Mouse (Mus musculus) heart, embryonic 13.5 days (tissue): ENCODE measurements around the gene Fryl. TPM values are rescaled to one million over a fixed set of nuclear protein-coding genes. Genes with fewer than 3 reads are reported as not detected.
"Not testable (repeated sequence)": the region's sequence is repeated elsewhere in the genome, so short reads cannot be mapped to it uniquely, and the experiment has no call there.

ENCODE experiments used
- ATAC-seq: fragments of 200-750 bp; cut with Nextera tagmentation; 2 replicates; pipeline ENCODE4 v1.8.0; 2017; ENCODE audit warnings: moderate TSS enrichment; ENCODE audit not compliant: insufficient number of reproducible peaks, low FRiP score, low TSS enrichment; ENCODE audit errors: extremely low read depth
- H3K27ac ChIP-seq: fragments of 300-500 bp; sonication (generic); replicated peaks from 2 replicates; pipeline ENCODE4 v1.5.1; 2015; ENCODE audit warnings: moderate library complexity, mild to moderate bottlenecking, inconsistent platforms
- H3K27me3 ChIP-seq: fragments of 300-500 bp; sonication (generic); replicated peaks from 2 replicates; pipeline ENCODE4 v1.6.1; 2015; ENCODE audit warnings: mild to moderate bottlenecking, inconsistent platforms
- H3K36me3 ChIP-seq: fragments of 300-500 bp; sonication (generic); 2 replicates; pipeline ENCODE4 v1.6.1; 2015; ENCODE audit warnings: mild to moderate bottlenecking, inconsistent platforms
- H3K4me1 ChIP-seq: fragments of 300-500 bp; sonication (generic); 2 replicates; pipeline ENCODE4 v1.6.1; 2015; ENCODE audit warnings: inconsistent platforms
- H3K4me2 ChIP-seq: fragments of 300-500 bp; sonication (generic); 2 replicates; pipeline ENCODE4 v1.6.1; 2015; ENCODE audit warnings: inconsistent platforms, mild to moderate bottlenecking, moderate library complexity
- H3K4me3 ChIP-seq: fragments of 300-500 bp; sonication (generic); 2 replicates; pipeline ENCODE4 v1.5.1; 2015; ENCODE audit warnings: moderate library complexity, mild to moderate bottlenecking, inconsistent platforms
- H3K9ac ChIP-seq: fragments of 300-500 bp; sonication (generic); 2 replicates; pipeline ENCODE4 v1.6.1; 2015; ENCODE audit warnings: inconsistent platforms, mild to moderate bottlenecking, moderate library complexity
- H3K9me3 ChIP-seq: fragments of 300-500 bp; sonication (generic); 2 replicates; pipeline ENCODE4 v1.6.1; 2016; ENCODE audit warnings: inconsistent platforms
- WGBS: fragments of 180-500 bp; shearing (Covaris S2); methylation state at CpG from one replicate; pipeline ENCODE4 v1.1.7; 2015; ENCODE audit warnings: mixed read lengths; 5-methylcytosine and 5-hydroxymethylcytosine counted together
- polyA plus RNA-seq: library from polyadenylated mRNA; unstranded; fragments of >200 nt; fragmentation: Nextera tagmentation; extraction: Ambion mirVana; gene quantifications from 2 replicates; pipeline ENCODE4 v1.2.1, GENCODE M21; 2015

Fryl gene
- polyA plus RNA-seq, 1 experiment from 2014 or later, result 27.3 TPM

GRCm38 (mm10) chr5:73044055-73044454 lies 212.4 kb downstream of the Fryl start:
- Histone ChIP-seq H3K4me3 (no peak overlapping the region), H3K4me2 (no peak overlapping the region), H3K36me3 (peaks cover 76% of the 10 kb centered on the region), H3K4me1 (peaks cover 5% of the 10 kb centered on the region; the same call in 1 of the 2 replicates), H3K9me3 (no peaks in the 10 kb centered on the region), H3K27me3 (no peaks in the 10 kb centered on the region), H3K27ac (no peak overlapping the region), H3K9ac (no peak overlapping the region)
- WGBS, result 96% methylated on average over 2 of the region's 2 CpGs
- ATAC-seq, result no peak

GRCm38 (mm10) chr5:73032481-73032880 lies 223.9 kb downstream of the Fryl start:
- no peaks in the 10 kb centered on the region for H3K27me3 ChIP-seq
- ATAC-seq, result no peak
- no peaks in the 10 kb centered on the region for H3K9me3 ChIP-seq
- 88% methylated on average over 11 of the region's 11 CpGs for WGBS
- H3K27ac ChIP-seq, result no peak overlapping the region
- no peak overlapping the region for H3K4me2 ChIP-seq
- H3K36me3 ChIP-seq, result peaks cover 88% of the 10 kb centered on the region
- H3K9ac ChIP-seq, result no peak overlapping the region
- peaks cover 10% of the 10 kb centered on the region for H3K4me1 ChIP-seq
- H3K4me3 ChIP-seq, result no peak overlapping the region

GRCm38 (mm10) chr5:73028646-73029045 lies 227.8 kb downstream of the Fryl start:
- H3K9me3 ChIP-seq, result no peaks in the 10 kb centered on the region
- no peak for ATAC-seq
- 44% methylated on average over 13 of the region's 13 CpGs for WGBS
- H3K4me3 ChIP-seq, result no peak overlapping the region
- H3K27ac ChIP-seq, result peak overlapping the region; percentile 12; the same call in 1 of the 2 replicates
- peak overlapping the region; percentile 25 for H3K4me2 ChIP-seq
- H3K9ac ChIP-seq, result no peak overlapping the region
- peaks cover 10% of the 10 kb centered on the region for H3K4me1 ChIP-seq
- no peaks in the 10 kb centered on the region for H3K27me3 ChIP-seq
- peaks cover 93% of the 10 kb centered on the region for H3K36me3 ChIP-seq

- WGBS, result 94% methylated on average over 13 of the region's 13 CpGs
- no peak overlapping the region for H3K27ac ChIP-seq
- H3K4me1 ChIP-seq, result peaks cover 7% of the 10 kb centered on the region
- H3K27me3 ChIP-seq, result no peaks in the 10 kb centered on the region
- ATAC-seq, result no peak
- peaks cover 71% of the 10 kb centered on the region for H3K36me3 ChIP-seq
- no peaks in the 10 kb centered on the region for H3K9me3 ChIP-seq
- H3K9ac ChIP-seq, result no peak overlapping the region
- no peak overlapping the region for H3K4me2 ChIP-seq
- H3K4me3 ChIP-seq, result no peak overlapping the region
Observed at GRCm38 (mm10) chr5:73023801-73024200, 232.6 kb downstream of the Fryl start.

- Histone ChIP-seq H3K9me3 (no peaks in the 10 kb centered on the region), H3K4me3 (no peak overlapping the region), H3K4me1 (peaks cover 9% of the 10 kb centered on the region), H3K36me3 (no peaks in the 10 kb centered on the region), H3K4me2 (no peak overlapping the region), H3K27ac (no peak overlapping the region), H3K9ac (no peak overlapping the region), H3K27me3 (peaks cover 49% of the 10 kb centered on the region)
- WGBS, result 43% methylated on average over 9 of the region's 9 CpGs
- ATAC-seq, result no peak
Observed at GRCm38 (mm10) chr5:73014745-73015144, 241.7 kb downstream of the Fryl start.

- not testable (repeated sequence) for ATAC-seq, H3K36me3 ChIP-seq, H3K9me3 ChIP-seq, H3K27ac ChIP-seq, H3K4me1 ChIP-seq
- Histone ChIP-seq H3K4me3 (peak overlapping the region; percentile 57), H3K27me3 (peaks cover 50% of the 10 kb centered on the region), H3K9ac (peak overlapping the region; percentile 76), H3K4me2 (peak overlapping the region; percentile 83)
- 1% methylated on average over 53 of the region's 65 CpGs for WGBS
Observed at GRCm38 (mm10) chr5:73013611-73014287, 242.7 kb downstream of the Fryl start.

- peaks cover 57% of the 10 kb centered on the region for H3K27me3 ChIP-seq
- H3K9me3 ChIP-seq, H3K4me1 ChIP-seq, ATAC-seq, H3K9ac ChIP-seq, H3K36me3 ChIP-seq, H3K27ac ChIP-seq: not testable (repeated sequence)
- WGBS, result 20% methylated on average over 26 of the region's 27 CpGs
- H3K4me3 ChIP-seq, result peak overlapping the region; percentile 57
- H3K4me2 ChIP-seq, result peak overlapping the region; percentile 83
Observed at GRCm38 (mm10) chr5:73012884-73013610, 243.4 kb downstream of the Fryl start.

GRCm38 (mm10) chr5:73011806-73012205 lies 244.6 kb downstream of the Fryl start:
- WGBS, result 80% methylated on average over 14 of the region's 16 CpGs
- H3K9me3 ChIP-seq, H3K36me3 ChIP-seq, H3K9ac ChIP-seq, ATAC-seq, H3K4me2 ChIP-seq, H3K4me3 ChIP-seq, H3K27ac ChIP-seq: not testable (repeated sequence)
- Histone ChIP-seq H3K4me1 (peaks cover 13% of the 10 kb centered on the region), H3K27me3 (peaks cover 64% of the 10 kb centered on the region)

GRCm38 (mm10) chr5:73008230-73008629 lies 248.2 kb downstream of the Fryl start:
- H3K9ac ChIP-seq, H3K9me3 ChIP-seq, ATAC-seq, H3K27ac ChIP-seq, H3K4me1 ChIP-seq, H3K4me2 ChIP-seq, H3K36me3 ChIP-seq, H3K4me3 ChIP-seq: not testable (repeated sequence)
- WGBS, result 41% methylated on average over 8 of the region's 8 CpGs
- peaks cover 63% of the 10 kb centered on the region for H3K27me3 ChIP-seq

GRCm38 (mm10) chr5:73007582-73007959 lies 248.8 kb downstream of the Fryl start:
- Histone ChIP-seq H3K27me3 (peaks cover 57% of the 10 kb centered on the region), H3K9ac (no peak overlapping the region), H3K4me3 (peak overlapping the region; percentile 56), H3K36me3 (no peaks in the 10 kb centered on the region), H3K9me3 (no peaks in the 10 kb centered on the region), H3K27ac (no peak overlapping the region), H3K4me1 (peaks cover 7% of the 10 kb centered on the region), H3K4me2 (peak overlapping the region; percentile 89)
- WGBS, result 27% methylated on average over 5 of the region's 5 CpGs
- ATAC-seq, result no peak

- ATAC-seq, result no peak
- Histone ChIP-seq H3K4me1 (peaks cover 7% of the 10 kb centered on the region), H3K9me3 (no peaks in the 10 kb centered on the region), H3K4me2 (peak within 1 kb of the TSS; percentile 89), H3K36me3 (no peaks in the 10 kb centered on the region), H3K9ac (peak within 1 kb of the TSS; percentile 70), H3K27ac (no peak within 1 kb of the TSS), H3K4me3 (peak within 1 kb of the TSS; percentile 56), H3K27me3 (peaks cover 53% of the 10 kb centered on the region)
- whole genome bisulfite sequencing, result 5% methylated on average over 64 of the region's 65 CpGs
Observed at GRCm38 (mm10) chr5:73006784-73007581, 249.4 kb downstream of the Fryl start, which contains the start of gene Slc10a4. Gene Slc10a4, plus strand, starts transcription at chr5:73006883.
